Mouse (Mus musculus): ENCODE data around the gene Kcnh1. TPM values are rescaled to one million over a fixed set of nuclear protein-coding genes. Genes with fewer than 3 reads are reported as not detected.

Kcnh1 gene
- polyA plus RNA-seq, 1 experiment from 2014 or later, result not detected

DNA sequence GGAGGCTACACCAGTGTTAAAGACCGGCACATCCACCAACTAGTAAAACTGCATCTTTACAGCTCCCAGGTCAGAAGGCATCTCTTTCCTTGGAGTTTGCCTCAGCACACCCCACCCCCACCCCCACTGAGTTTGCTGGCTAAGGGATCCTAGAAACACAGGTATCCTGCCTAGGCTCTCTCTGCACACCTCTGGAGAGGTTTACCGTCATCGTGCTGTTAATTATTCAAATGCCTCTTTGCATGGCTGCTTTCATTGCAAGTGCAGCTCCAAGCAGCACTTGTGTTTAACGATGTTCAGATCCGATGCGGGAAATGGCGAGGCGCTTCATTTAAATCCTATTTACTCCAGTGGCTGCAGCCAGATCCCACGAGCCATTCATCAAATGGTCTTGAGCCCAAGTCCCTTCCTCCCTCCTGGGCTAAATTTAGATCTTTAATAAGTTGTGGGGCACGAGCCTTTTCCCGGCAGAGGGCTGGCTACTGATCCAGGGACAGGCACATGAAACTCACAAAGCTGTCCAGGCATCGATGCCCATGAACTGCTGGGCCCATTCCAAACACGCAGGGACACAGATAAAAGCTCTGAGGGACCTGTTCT, 330.4 kb downstream of the Kcnh1 start:
- Histone ChIP-seq H3K4me2 (ENCODE audit: low read depth, low read length) (no peak overlapping the region), H3K9me3 (replicated peaks; ENCODE audit: control insufficient read depth, low read length) (no peaks in the 10 kb centered on the region), H3K9ac (ENCODE audit: low read depth, low read length) (no peak overlapping the region), H3K4me1 (ENCODE audit: control insufficient read depth, low read depth, low read length) (no peaks in the 10 kb centered on the region), H3K36me3 (ENCODE audit: control insufficient read depth, insufficient read depth) (no peaks in the 10 kb centered on the region), H3K27ac (ENCODE audit: low read length) (no peak overlapping the region), H3K27me3 (ENCODE audit: control insufficient read depth, insufficient read depth, low read depth, low read length) (no peaks in the 10 kb centered on the region), H3K4me3 (ENCODE audit: low read depth, low read length) (no peak overlapping the region)
- 56% methylated on average over 13 of the region's 13 CpGs for WGBS (ENCODE audit: insufficient replicate concordance)
- ATAC-seq (ENCODE audit: low read depth), result no peak

DNA sequence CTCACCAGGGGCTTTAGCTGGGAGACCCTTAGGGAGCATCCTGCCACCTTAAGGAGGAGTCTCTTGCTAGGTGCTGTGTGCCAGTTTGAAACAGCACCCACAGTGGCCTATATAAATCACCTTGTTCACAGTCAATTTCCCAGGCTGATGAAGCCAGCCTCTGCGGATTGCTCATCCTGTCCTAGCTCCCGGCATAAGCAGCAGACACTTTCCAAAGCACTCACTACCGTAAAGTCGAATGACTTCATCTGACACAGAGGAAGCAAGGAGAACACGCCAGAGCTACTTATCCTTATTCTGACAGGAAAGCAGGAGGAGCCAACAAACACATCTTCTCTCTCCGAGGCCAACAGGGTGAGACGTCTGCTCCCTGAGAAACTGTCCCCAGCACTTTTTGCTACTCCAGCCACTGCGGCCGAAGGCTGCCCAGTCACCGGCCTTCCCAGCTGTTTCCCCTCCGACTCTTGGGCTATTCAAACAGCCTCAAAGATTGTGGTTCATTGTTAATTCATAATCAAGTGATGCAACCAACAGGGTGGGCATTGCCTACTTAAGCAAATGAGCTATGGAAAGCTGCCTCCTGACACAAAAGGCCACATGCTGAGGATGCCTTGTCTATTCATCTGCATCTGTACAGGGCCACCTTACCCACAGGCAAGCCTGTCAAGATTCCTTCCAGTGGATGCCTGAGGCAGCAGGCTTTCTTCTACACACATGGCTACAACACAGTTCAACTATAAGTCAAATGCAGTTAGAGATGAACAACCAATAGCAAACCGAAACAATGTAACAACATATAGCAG, 332.0 kb downstream of the Kcnh1 start:
- Histone ChIP-seq H3K4me1 (ENCODE audit: control insufficient read depth, low read depth, low read length) (no peaks in the 10 kb centered on the region), H3K27me3 (ENCODE audit: control insufficient read depth, insufficient read depth, low read depth, low read length) (no peaks in the 10 kb centered on the region), H3K27ac (ENCODE audit: low read length) (no peak overlapping the region), H3K9ac (ENCODE audit: low read depth, low read length) (no peak overlapping the region), H3K4me3 (ENCODE audit: low read depth, low read length) (no peak overlapping the region), H3K4me2 (ENCODE audit: low read depth, low read length) (no peak overlapping the region), H3K9me3 (replicated peaks; ENCODE audit: control insufficient read depth, low read length) (no peaks in the 10 kb centered on the region), H3K36me3 (ENCODE audit: control insufficient read depth, insufficient read depth) (no peaks in the 10 kb centered on the region)
- no peak for ATAC-seq (ENCODE audit: low read depth)
- 61% methylated on average over 12 of the region's 12 CpGs for WGBS (ENCODE audit: insufficient replicate concordance)

DNA sequence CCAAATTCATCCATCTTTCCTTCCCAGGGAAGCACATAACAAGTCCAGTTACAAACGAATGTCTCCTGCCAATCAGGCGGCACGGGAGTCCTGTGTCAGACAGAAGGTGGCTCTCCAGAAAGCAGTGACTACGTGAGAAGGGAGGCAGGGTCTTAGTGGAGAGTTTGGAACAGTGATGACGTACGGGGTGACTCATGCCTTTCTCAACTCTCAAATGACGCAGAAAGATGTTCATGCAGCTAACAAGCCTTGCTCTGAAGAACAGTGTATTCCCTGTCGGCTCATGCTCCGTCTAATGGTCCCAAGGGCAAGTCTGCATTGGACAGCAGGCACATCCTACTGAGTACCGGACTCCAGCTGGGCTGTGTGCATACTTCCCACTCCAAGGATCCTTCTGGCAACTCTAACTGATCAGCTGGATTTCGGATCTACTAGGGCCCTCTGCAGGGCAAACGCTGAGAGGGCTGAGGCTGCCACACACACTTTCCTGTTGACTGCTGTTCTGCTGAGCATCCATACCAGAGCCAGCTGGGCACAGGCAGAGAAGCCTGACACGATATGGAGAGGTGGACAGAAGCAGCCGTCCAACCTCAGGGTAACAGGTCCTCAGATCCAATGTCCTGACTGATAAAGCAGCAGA, 335.3 kb downstream of the Kcnh1 start:
- H3K9ac ChIP-seq (ENCODE audit: low read depth, low read length), result no peak overlapping the region
- H3K4me2 ChIP-seq (ENCODE audit: low read depth, low read length), result no peak overlapping the region
- H3K27ac ChIP-seq (ENCODE audit: low read length), result no peak overlapping the region
- H3K9me3 ChIP-seq (replicated peaks; ENCODE audit: control insufficient read depth, low read length), result no peaks in the 10 kb centered on the region
- H3K27me3 ChIP-seq (ENCODE audit: control insufficient read depth, insufficient read depth, low read depth, low read length), result no peaks in the 10 kb centered on the region
- H3K4me3 ChIP-seq (ENCODE audit: low read depth, low read length), result no peak overlapping the region
- no peaks in the 10 kb centered on the region for H3K36me3 ChIP-seq (ENCODE audit: control insufficient read depth, insufficient read depth)
- no peak for ATAC-seq (ENCODE audit: low read depth)
- WGBS (ENCODE audit: insufficient replicate concordance), result 59% methylated on average over 14 of the region's 14 CpGs
- no peaks in the 10 kb centered on the region for H3K4me1 ChIP-seq (ENCODE audit: control insufficient read depth, low read depth, low read length)

- no peak overlapping the region for H3K27ac ChIP-seq (ENCODE audit: low read length)
- no peaks in the 10 kb centered on the region for H3K4me1 ChIP-seq (ENCODE audit: control insufficient read depth, low read depth, low read length)
- no peak overlapping the region for H3K9ac ChIP-seq (ENCODE audit: low read depth, low read length)
- H3K36me3 ChIP-seq (ENCODE audit: control insufficient read depth, insufficient read depth), result no peaks in the 10 kb centered on the region
- ATAC-seq (ENCODE audit: low read depth), result no peak
- no peaks in the 10 kb centered on the region for H3K9me3 ChIP-seq (replicated peaks; ENCODE audit: control insufficient read depth, low read length)
- no peaks in the 10 kb centered on the region for H3K27me3 ChIP-seq (ENCODE audit: control insufficient read depth, insufficient read depth, low read depth, low read length)
- H3K4me2 ChIP-seq (ENCODE audit: low read depth, low read length), result no peak overlapping the region
- no peak overlapping the region for H3K4me3 ChIP-seq (ENCODE audit: low read depth, low read length)
- WGBS (ENCODE audit: insufficient replicate concordance), result 31% methylated on average over 2 of the region's 2 CpGs
Observed at GRCm38 (mm10) chr1:192531490-192532146, 341.0 kb downstream of the Kcnh1 start.

DNA sequence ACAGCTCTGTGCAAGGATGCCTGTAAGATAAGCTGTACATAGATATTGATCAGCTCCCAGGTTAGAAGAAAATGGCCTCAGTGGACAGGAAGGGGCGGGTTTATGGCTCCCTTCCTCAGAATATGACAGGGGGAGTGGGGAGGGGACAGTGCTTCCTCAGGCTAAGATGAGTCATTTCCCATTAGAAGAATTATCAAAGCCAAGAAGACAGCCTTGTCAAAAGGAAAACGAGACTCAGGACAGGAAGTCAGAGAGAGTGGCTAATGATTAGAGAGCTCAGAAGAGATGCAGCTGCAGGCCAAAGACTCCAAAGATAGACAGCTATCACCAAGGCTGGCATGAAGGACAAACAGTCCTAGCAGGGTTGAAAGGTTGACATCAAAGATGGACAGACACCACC, 341.6 kb downstream of the Kcnh1 start:
- ATAC-seq (ENCODE audit: low read depth), result 0 out of 2 replicates have a peak, but pooled peaks have one; percentile 16
- Histone ChIP-seq H3K27ac (ENCODE audit: low read length) (no peak overlapping the region), H3K4me3 (ENCODE audit: low read depth, low read length) (no peak overlapping the region), H3K36me3 (ENCODE audit: control insufficient read depth, insufficient read depth) (no peaks in the 10 kb centered on the region), H3K9ac (ENCODE audit: low read depth, low read length) (no peak overlapping the region), H3K4me2 (ENCODE audit: low read depth, low read length) (no peak overlapping the region), H3K4me1 (ENCODE audit: control insufficient read depth, low read depth, low read length) (no peaks in the 10 kb centered on the region), H3K9me3 (replicated peaks; ENCODE audit: control insufficient read depth, low read length) (no peaks in the 10 kb centered on the region), H3K27me3 (ENCODE audit: control insufficient read depth, insufficient read depth, low read depth, low read length) (no peaks in the 10 kb centered on the region)
- 9% methylated on average over 2 of the region's 2 CpGs for WGBS (ENCODE audit: insufficient replicate concordance)

DNA sequence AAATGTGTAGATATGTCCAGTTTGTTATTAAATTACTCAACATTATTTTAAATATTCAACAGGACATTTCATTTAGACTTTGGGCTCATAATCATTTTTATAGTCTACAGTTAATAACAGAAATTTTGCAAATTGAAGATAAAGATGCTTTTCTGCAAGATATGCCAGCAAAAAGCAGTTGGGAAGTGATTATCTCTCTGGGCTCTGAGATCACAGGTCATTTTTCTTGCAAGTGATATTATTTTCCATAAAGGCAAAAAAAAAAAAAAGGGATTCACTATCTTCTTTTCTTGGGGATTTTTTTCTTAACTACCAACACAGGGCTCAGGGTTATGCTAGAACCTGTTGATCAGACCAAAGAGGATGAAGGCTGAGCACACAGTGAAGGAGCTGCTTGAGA, 342.4 kb downstream of the Kcnh1 start:
- Histone ChIP-seq H3K4me2 (ENCODE audit: low read depth, low read length) (no peak overlapping the region), H3K9ac (ENCODE audit: low read depth, low read length) (no peak overlapping the region), H3K9me3 (replicated peaks; ENCODE audit: control insufficient read depth, low read length) (no peaks in the 10 kb centered on the region), H3K36me3 (ENCODE audit: control insufficient read depth, insufficient read depth) (no peaks in the 10 kb centered on the region), H3K27me3 (ENCODE audit: control insufficient read depth, insufficient read depth, low read depth, low read length) (no peaks in the 10 kb centered on the region), H3K4me3 (ENCODE audit: low read depth, low read length) (no peak overlapping the region), H3K27ac (ENCODE audit: low read length) (no peak overlapping the region), H3K4me1 (ENCODE audit: control insufficient read depth, low read depth, low read length) (no peaks in the 10 kb centered on the region)
- ATAC-seq (ENCODE audit: low read depth), result no peak

GRCm38 (mm10) chr1:192536440-192536839, 345.9 kb downstream of the Kcnh1 start:
- H3K27me3 ChIP-seq (ENCODE audit: control insufficient read depth, insufficient read depth, low read depth, low read length), result no peaks in the 10 kb centered on the region
- H3K4me1 ChIP-seq (ENCODE audit: control insufficient read depth, low read depth, low read length), result no peaks in the 10 kb centered on the region
- H3K27ac ChIP-seq (ENCODE audit: low read length), result no peak overlapping the region
- no peak overlapping the region for H3K9ac ChIP-seq (ENCODE audit: low read depth, low read length)
- no peaks in the 10 kb centered on the region for H3K36me3 ChIP-seq (ENCODE audit: control insufficient read depth, insufficient read depth)
- H3K4me3 ChIP-seq (ENCODE audit: low read depth, low read length), result no peak overlapping the region
- ATAC-seq (ENCODE audit: low read depth), result no peak
- H3K9me3 ChIP-seq (replicated peaks; ENCODE audit: control insufficient read depth, low read length), result no peaks in the 10 kb centered on the region
- no peak overlapping the region for H3K4me2 ChIP-seq (ENCODE audit: low read depth, low read length)
- WGBS (ENCODE audit: insufficient replicate concordance), result 45% methylated on average over 1 of the region's 1 CpGs

DNA sequence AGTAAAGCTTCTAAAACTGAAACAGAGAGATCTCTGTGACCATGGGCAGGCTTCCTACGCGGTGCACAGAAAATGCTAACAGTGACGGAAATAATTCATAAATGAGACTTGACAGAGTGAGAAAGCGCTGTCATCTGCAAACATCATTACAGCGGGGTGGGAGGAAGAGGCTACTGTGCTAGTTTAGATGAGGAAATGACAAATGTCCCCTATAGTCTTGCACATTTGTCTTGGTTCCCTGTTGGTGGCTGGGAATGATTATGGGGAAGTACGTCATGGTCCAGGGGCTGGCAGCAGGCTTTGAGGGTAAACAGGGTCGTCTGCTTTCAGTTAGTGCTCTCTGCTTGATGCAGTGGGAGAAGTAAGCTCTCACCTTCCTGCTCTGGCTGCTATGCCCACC, 346.6 kb downstream of the Kcnh1 start:
- Histone ChIP-seq H3K4me3 (ENCODE audit: low read depth, low read length) (no peak overlapping the region), H3K4me2 (ENCODE audit: low read depth, low read length) (no peak overlapping the region), H3K27me3 (ENCODE audit: control insufficient read depth, insufficient read depth, low read depth, low read length) (no peaks in the 10 kb centered on the region), H3K4me1 (ENCODE audit: control insufficient read depth, low read depth, low read length) (no peaks in the 10 kb centered on the region), H3K36me3 (ENCODE audit: control insufficient read depth, insufficient read depth) (no peaks in the 10 kb centered on the region), H3K9ac (ENCODE audit: low read depth, low read length) (no peak overlapping the region), H3K9me3 (replicated peaks; ENCODE audit: control insufficient read depth, low read length) (no peaks in the 10 kb centered on the region), H3K27ac (ENCODE audit: low read length) (no peak overlapping the region)
- WGBS (ENCODE audit: insufficient replicate concordance), result 20% methylated on average over 7 of the region's 7 CpGs
- ATAC-seq (ENCODE audit: low read depth), result peak; percentile 47; the same call in 1 of the 2 replicates

DNA sequence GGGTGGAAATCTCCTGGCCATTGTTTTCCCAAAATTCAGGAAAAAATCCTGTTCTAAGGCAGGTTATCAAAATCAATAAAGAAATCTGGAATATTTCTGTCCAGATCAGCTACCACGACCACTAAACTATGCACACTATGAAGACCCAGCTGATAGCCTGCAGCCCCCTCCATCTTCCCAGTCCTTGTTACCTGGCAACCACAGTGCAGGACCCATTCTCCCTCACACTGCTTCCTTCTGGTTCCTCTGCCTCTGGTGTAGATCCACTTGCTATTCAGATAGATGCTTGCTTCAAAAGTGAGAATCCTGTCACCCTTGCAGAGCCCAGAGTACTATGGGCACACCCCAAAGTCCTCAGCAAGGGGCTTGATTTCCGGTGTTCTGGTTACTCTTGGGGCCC, 351.5 kb downstream of the Kcnh1 start:
- no peaks in the 10 kb centered on the region for H3K4me1 ChIP-seq (ENCODE audit: control insufficient read depth, low read depth, low read length)
- no peak overlapping the region for H3K9ac ChIP-seq (ENCODE audit: low read depth, low read length)
- H3K36me3 ChIP-seq (ENCODE audit: control insufficient read depth, insufficient read depth), result no peaks in the 10 kb centered on the region
- H3K4me2 ChIP-seq (ENCODE audit: low read depth, low read length), result no peak overlapping the region
- no peaks in the 10 kb centered on the region for H3K9me3 ChIP-seq (replicated peaks; ENCODE audit: control insufficient read depth, low read length)
- H3K27me3 ChIP-seq (ENCODE audit: control insufficient read depth, insufficient read depth, low read depth, low read length), result no peaks in the 10 kb centered on the region
- 38% methylated on average over 2 of the region's 2 CpGs for WGBS (ENCODE audit: insufficient replicate concordance)
- no peak overlapping the region for H3K27ac ChIP-seq (ENCODE audit: low read length)
- H3K4me3 ChIP-seq (ENCODE audit: low read depth, low read length), result no peak overlapping the region
- no peak for ATAC-seq (ENCODE audit: low read depth)
